Mouse (Mus musculus) cerebellum, adult 2 months (tissue): ENCODE measurements at regions not wholly inside any gene's neighbourhood (a gene's known extent, or its start where the extent isn't known, plus 50 kb on each side); places are given as distances from the start of the nearest gene placed in this dataset.

Experiments
- CTCF ChIP-seq: fragments of 200-500 bp; IDR thresholded peaks from 2 replicates; pipeline ENCODE4 v1.5.1; 2011; ENCODE audit warnings: low read depth, mild to moderate bottlenecking, control low read depth, low read length, moderate library complexity, borderline replicate concordance; ENCODE audit not compliant: insufficient read depth
- POLR2A ChIP-seq: fragments of 200-500 bp; IDR thresholded peaks from 2 replicates; pipeline ENCODE4 v1.6.1; 2011; ENCODE audit warnings: low read length, control low read depth, borderline replicate concordance; ENCODE audit not compliant: insufficient read depth

GRCm38 (mm10) chr10:95755429-95755828 lies 82.2 kb upstream of the Anapc15-ps start:
- no peak for TF ChIP-seq CTCF
- no peak for TF ChIP-seq POLR2A
